Mouse (Mus musculus): ENCODE results near the gene Gm21985.

- no peak for TF ChIP-seq CTCF (IDR thresholded peaks at IDR 0.05; ENCODE audit: low read depth)
- no peak for TF ChIP-seq EP300 (optimal IDR thresholded peaks at IDR 0.05)
Observed at GRCm38 (mm10) chr2:112353685-112354455, 87.8 kb downstream of the Gm21985 start.

All from stomach, postnatal 0 days (tissue).